Mouse (Mus musculus): ENCODE data around the gene Sv2a. TPM values are rescaled to one million over a fixed set of nuclear protein-coding genes. Genes with fewer than 3 reads are reported as not detected.
"Not testable (repeated sequence)": the region's sequence is repeated elsewhere in the genome, so short reads cannot be mapped to it uniquely, and the experiment has no call there.

Sv2a gene
- polyA plus RNA-seq, 1 experiment = not detected

- not testable (repeated sequence) for H3K4me1 ChIP-seq (ENCODE audit: control insufficient read depth, insufficient read depth, insufficient read length, low read length)
- Histone ChIP-seq H3K4me3 (ENCODE audit: insufficient read depth, low read depth, low read length) (peak within 1 kb of the TSS; percentile 65), H3K27ac (replicated peaks; ENCODE audit: low read depth, low read length) (peak within 1 kb of the TSS; percentile 75)
These were observed 59.2 kb downstream of the Sv2a start, which contains the start of gene Hist2h2aa2 for GRCm38 (mm10) chr3:96239949-96240798. Hist2h2aa2 (minus strand) TSS chr3:96240276.

- Histone ChIP-seq H3K4me1 (ENCODE audit: control insufficient read depth, insufficient read depth, insufficient read length, low read length) (peaks cover 8% of the 10 kb centered on the region), H3K4me3 (ENCODE audit: insufficient read depth, low read depth, low read length) (no peak overlapping the region), H3K27ac (replicated peaks; ENCODE audit: low read depth, low read length) (no peak overlapping the region; the same call in 1 of the 2 replicates)
These were observed 59.8 kb downstream of the Sv2a start for GRCm38 (mm10) chr3:96240799-96241197.

DNA sequence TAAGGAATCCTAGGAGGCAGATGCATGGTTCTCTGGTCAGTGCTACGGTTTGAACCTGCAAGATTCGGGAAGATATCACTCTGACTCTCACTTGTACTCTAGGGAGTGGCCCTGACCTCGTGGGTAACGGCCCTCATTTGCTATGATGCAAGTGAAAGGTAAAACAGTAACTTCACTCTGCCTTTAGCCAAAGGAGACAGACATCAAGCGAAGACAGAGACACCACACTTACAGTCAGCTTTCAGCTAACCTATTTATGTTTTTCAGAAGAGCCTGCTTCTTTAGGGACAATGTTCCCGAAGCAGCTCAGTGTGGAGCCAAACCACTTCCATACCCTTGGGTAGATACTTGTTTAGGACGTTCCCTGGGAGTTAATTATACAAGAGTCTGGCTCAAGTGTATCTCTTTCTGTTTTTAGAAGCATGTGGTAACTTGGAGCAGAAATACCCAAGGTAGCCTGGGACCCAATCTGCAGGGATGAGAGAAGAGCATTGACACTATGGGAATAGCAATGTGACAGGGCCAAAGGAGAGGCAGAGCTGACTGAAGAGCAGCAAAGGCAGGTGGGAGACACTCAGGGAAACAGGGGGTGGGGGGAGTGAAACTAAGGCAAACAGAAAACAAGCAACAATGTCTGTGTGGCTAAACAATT is 63.1 kb downstream of the Sv2a start:
- H3K4me3 ChIP-seq (ENCODE audit: insufficient read depth, low read depth, low read length) = peak overlapping the region; percentile 4; the same call in 1 of the 2 replicates
- H3K4me1 ChIP-seq (ENCODE audit: control insufficient read depth, insufficient read depth, insufficient read length, low read length) = peaks cover 8% of the 10 kb centered on the region
- H3K27ac ChIP-seq (replicated peaks; ENCODE audit: low read depth, low read length) = peak overlapping the region; percentile 63

Other genes with a start within 250 kb of the Sv2a start
- gene Plekho1, start 185.2 kb upstream of the Sv2a start, polyA plus RNA-seq (2012; ENCODE audit: insufficient read depth, insufficient read length, missing spikeins) = 8.8 and 13.9 TPM in 2 replicates
- 16.6 and 23.7 TPM in 2 replicates for gene Vps45, start 122.7 kb upstream of the Sv2a start, polyA plus RNA-seq (2012; ENCODE audit: insufficient read depth, insufficient read length, missing spikeins)
- 6.9 and 8.3 TPM in 2 replicates for gene Otud7b, start 76.6 kb upstream of the Sv2a start, polyA plus RNA-seq (2012; ENCODE audit: insufficient read depth, insufficient read length, missing spikeins)
- 2.8 and 2.9 TPM in 2 replicates for gene Mtmr11, start 19.1 kb upstream of the Sv2a start, polyA plus RNA-seq (2012; ENCODE audit: insufficient read depth, insufficient read length, missing spikeins)
- gene Sf3b4, start 8.8 kb upstream of the Sv2a start, polyA plus RNA-seq (2012; ENCODE audit: insufficient read depth, insufficient read length, missing spikeins) = 11.4 and 13.6 TPM in 2 replicates
- 36.7 and 42.5 TPM in 2 replicates for gene Bola1, start 38.6 kb downstream of the Sv2a start, polyA plus RNA-seq (2012; ENCODE audit: insufficient read depth, insufficient read length, missing spikeins)
- not detected in 2 replicates for gene Hist2h2ab, start 38.7 kb downstream of the Sv2a start, polyA plus RNA-seq (2012; ENCODE audit: insufficient read depth, insufficient read length, missing spikeins)
- not detected in 2 replicates for gene Hist2h2ac, start 39.7 kb downstream of the Sv2a start, polyA plus RNA-seq (2012; ENCODE audit: insufficient read depth, insufficient read length, missing spikeins)
- 13.2 and 16.0 TPM in 2 replicates for gene Hist2h2be, start 40.0 kb downstream of the Sv2a start, polyA plus RNA-seq (2012; ENCODE audit: insufficient read depth, insufficient read length, missing spikeins)
- gene Hist2h3c2, start 58.0 kb downstream of the Sv2a start, polyA plus RNA-seq (2012; ENCODE audit: insufficient read depth, insufficient read length, missing spikeins) = 3.3 and 5.7 TPM in 2 replicates
- gene Hist2h2aa2, start 59.1 kb downstream of the Sv2a start, polyA plus RNA-seq (2012; ENCODE audit: insufficient read depth, insufficient read length, missing spikeins) = 115 and 122 TPM in 2 replicates
- gene Hist2h2aa1, start 64.3 kb downstream of the Sv2a start, polyA plus RNA-seq (2012; ENCODE audit: insufficient read depth, insufficient read length, missing spikeins) = not detected in 2 replicates
- gene Hist2h3c1, start 65.5 kb downstream of the Sv2a start, polyA plus RNA-seq (2012; ENCODE audit: insufficient read depth, insufficient read length, missing spikeins) = not detected in 2 replicates
- 0.83 and 1.6 TPM in 2 replicates for gene Hist2h4, start 82.2 kb downstream of the Sv2a start, polyA plus RNA-seq (2012; ENCODE audit: insufficient read depth, insufficient read length, missing spikeins)
- not detected in 2 replicates for gene Hist2h3b, start 87.5 kb downstream of the Sv2a start, polyA plus RNA-seq (2012; ENCODE audit: insufficient read depth, insufficient read length, missing spikeins)
- not detected in 2 replicates for gene Hist2h2bb, start 88.6 kb downstream of the Sv2a start, polyA plus RNA-seq (2012; ENCODE audit: insufficient read depth, insufficient read length, missing spikeins)
- 1.3 and 2.1 TPM in 2 replicates for gene Fcgr1, start 112.8 kb downstream of the Sv2a start, polyA plus RNA-seq (2012; ENCODE audit: insufficient read depth, insufficient read length, missing spikeins)